Mouse (Mus musculus): ENCODE measurements around the gene Defb29. TPM values are rescaled to one million over a fixed set of nuclear protein-coding genes. Genes with fewer than 3 reads are reported as not detected.

The Defb29 gene
- polyA plus RNA-seq, 1 experiment from 2014 or later = not detected

DNA sequence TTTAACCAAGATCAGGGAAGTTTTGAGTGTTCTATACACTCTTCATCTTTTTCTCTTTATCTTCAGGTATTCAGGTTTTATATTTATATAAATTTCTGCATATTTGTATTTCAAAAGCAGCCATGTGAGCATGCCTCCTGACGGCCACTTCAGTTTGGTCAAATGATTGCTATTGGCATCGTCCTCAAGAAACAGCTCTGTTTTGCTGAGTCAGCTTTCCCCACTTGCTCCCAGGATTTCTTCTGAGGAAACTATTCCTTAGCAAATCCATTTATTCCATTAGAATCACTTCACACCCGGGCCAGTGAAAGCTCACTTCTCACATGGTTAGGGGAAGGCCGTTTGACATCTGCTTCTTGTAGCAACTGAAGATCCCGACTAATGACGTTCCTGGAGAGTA lies 41.9 kb downstream of the Defb29 start:
- H3K4me2 ChIP-seq (replicated peaks) = no peak overlapping the region
- H3K9me3 ChIP-seq = no peaks in the 10 kb centered on the region
- no peak for ATAC-seq (ENCODE audit: low FRiP score, low read depth)
- H3K36me3 ChIP-seq = no peaks in the 10 kb centered on the region
- no peaks in the 10 kb centered on the region for H3K4me1 ChIP-seq
- WGBS = 62% methylated on average over 6 of the region's 6 CpGs
- no peaks in the 10 kb centered on the region for H3K27me3 ChIP-seq
- H3K27ac ChIP-seq = no peak overlapping the region
- no peak overlapping the region for H3K4me3 ChIP-seq
- no peak overlapping the region for H3K9ac ChIP-seq

DNA sequence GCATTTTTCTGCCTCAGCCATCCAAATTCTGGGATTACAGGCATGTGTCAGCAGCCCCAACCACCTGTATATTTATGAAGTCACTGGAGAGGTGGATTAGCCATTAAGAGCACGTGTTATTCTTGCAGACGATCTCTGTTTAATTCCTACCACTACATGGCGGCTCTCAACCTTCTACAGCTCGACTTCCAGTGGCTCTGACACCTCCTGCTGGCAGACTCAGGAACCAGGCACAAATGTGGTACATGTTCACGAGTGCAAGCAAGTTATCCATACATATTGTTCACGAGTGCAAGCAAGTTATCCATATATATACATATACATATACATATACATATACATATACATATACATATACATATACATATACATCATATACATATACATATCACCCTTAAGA lies 46.7 kb downstream of the Defb29 start:
- Histone ChIP-seq H3K27ac (no peak overlapping the region), H3K4me3 (no peak overlapping the region), H3K9me3 (no peaks in the 10 kb centered on the region), H3K9ac (no peak overlapping the region), H3K27me3 (no peaks in the 10 kb centered on the region), H3K4me2 (replicated peaks) (no peak overlapping the region), H3K4me1 (no peaks in the 10 kb centered on the region), H3K36me3 (no peaks in the 10 kb centered on the region)
- ATAC-seq (ENCODE audit: low FRiP score, low read depth) = no peak
- WGBS = 71% methylated on average over 6 of the region's 6 CpGs

DNA sequence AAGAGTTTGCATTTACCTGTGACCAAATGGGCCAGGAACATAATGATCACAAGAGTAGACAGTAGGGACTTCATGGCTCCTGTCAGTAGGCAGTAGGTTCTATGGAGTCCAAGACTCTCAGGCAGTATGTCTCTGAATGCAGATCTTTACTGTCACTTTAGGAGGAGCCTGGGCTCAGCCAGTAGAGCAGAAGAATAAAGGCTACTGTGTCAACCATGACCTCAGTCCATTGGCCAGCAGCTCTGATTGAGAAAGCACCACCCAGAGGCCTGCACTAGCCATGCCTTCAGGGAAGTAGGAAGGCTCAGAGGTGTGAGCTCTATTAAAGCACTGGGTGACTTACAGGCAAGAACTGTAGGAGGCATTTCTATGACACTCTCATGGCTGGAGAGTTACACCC lies 49.9 kb downstream of the Defb29 start, which contains the start of gene Defb22:
Defb22 (minus strand) TSS at position 101 of the 400 bp plus-strand sequence.
- Histone ChIP-seq H3K9me3 (no peaks in the 10 kb centered on the region), H3K4me2 (replicated peaks) (no peak within 1 kb of the TSS), H3K4me3 (no peak within 1 kb of the TSS), H3K9ac (no peak within 1 kb of the TSS), H3K4me1 (no peaks in the 10 kb centered on the region), H3K27ac (no peak within 1 kb of the TSS), H3K27me3 (no peaks in the 10 kb centered on the region), H3K36me3 (no peaks in the 10 kb centered on the region)
- ATAC-seq (ENCODE audit: low FRiP score, low read depth) = no peak

Other genes starting within 250 kb of the Defb29 start
- gene Tbc1d20, start 246.3 kb downstream of the Defb29 start, polyA plus RNA-seq (2015; fragmentation: Nextera tagmentation; extraction: Ambion mirVana) = 47.1 and 47.7 TPM in 2 replicates
- 83.3 and 86.9 TPM in 2 replicates for gene Rbck1, start 207.4 kb downstream of the Defb29 start, polyA plus RNA-seq (2015; fragmentation: Nextera tagmentation; extraction: Ambion mirVana)
- 1.5 and 2.2 TPM in 2 replicates for gene Trib3, start 196.1 kb downstream of the Defb29 start, polyA plus RNA-seq (2015; fragmentation: Nextera tagmentation; extraction: Ambion mirVana)
- 4.4 and 4.6 TPM in 2 replicates for gene Nrsn2, start 163.5 kb downstream of the Defb29 start, polyA plus RNA-seq (2015; fragmentation: Nextera tagmentation; extraction: Ambion mirVana)
- 11.3 and 11.9 TPM in 2 replicates for gene Sox12, start 142.0 kb downstream of the Defb29 start, polyA plus RNA-seq (2015; fragmentation: Nextera tagmentation; extraction: Ambion mirVana)
- gene Zcchc3, start 125.1 kb downstream of the Defb29 start, polyA plus RNA-seq (2015; fragmentation: Nextera tagmentation; extraction: Ambion mirVana) = 45.5 and 48.6 TPM in 2 replicates
- gene 6820408C15Rik, start 124.5 kb downstream of the Defb29 start, polyA plus RNA-seq (2015; fragmentation: Nextera tagmentation; extraction: Ambion mirVana) = 0.18 and 0.19 TPM in 2 replicates
- gene Defb23, start 75.5 kb downstream of the Defb29 start, polyA plus RNA-seq (2015; fragmentation: Nextera tagmentation; extraction: Ambion mirVana) = not detected in 2 replicates
- not detected in 2 replicates for gene Defb20, start 63.0 kb downstream of the Defb29 start, polyA plus RNA-seq (2015; fragmentation: Nextera tagmentation; extraction: Ambion mirVana)
- not detected in 2 replicates for gene Defb22, start 50.0 kb downstream of the Defb29 start, polyA plus RNA-seq (2015; fragmentation: Nextera tagmentation; extraction: Ambion mirVana)
- gene Defb26, start 28.4 kb downstream of the Defb29 start, polyA plus RNA-seq (2015; fragmentation: Nextera tagmentation; extraction: Ambion mirVana) = not detected in 2 replicates
- not detected in 2 replicates for gene Defb28, start 21.8 kb downstream of the Defb29 start, polyA plus RNA-seq (2015; fragmentation: Nextera tagmentation; extraction: Ambion mirVana)
- not detected in 2 replicates for gene Gm17416, start 29.2 kb upstream of the Defb29 start, polyA plus RNA-seq (2015; fragmentation: Nextera tagmentation; extraction: Ambion mirVana)
- gene Defb21, start 32.6 kb upstream of the Defb29 start, polyA plus RNA-seq (2015; fragmentation: Nextera tagmentation; extraction: Ambion mirVana) = not detected in 2 replicates
- gene Defb19, start 40.2 kb upstream of the Defb29 start, polyA plus RNA-seq (2015; fragmentation: Nextera tagmentation; extraction: Ambion mirVana) = not detected in 2 replicates
- gene Defb45, start 59.3 kb upstream of the Defb29 start, polyA plus RNA-seq (2015; fragmentation: Nextera tagmentation; extraction: Ambion mirVana) = not detected in 2 replicates
- not detected in 2 replicates for gene Defb36, start 64.2 kb upstream of the Defb29 start, polyA plus RNA-seq (2015; fragmentation: Nextera tagmentation; extraction: Ambion mirVana)
- 2.0 TPM in 1 of 2 replicates, not detected in the other for gene Defb25, start 83.0 kb upstream of the Defb29 start, polyA plus RNA-seq (2015; fragmentation: Nextera tagmentation; extraction: Ambion mirVana)
- 2.1 and 2.9 TPM in 2 replicates for gene Rem1, start 86.9 kb upstream of the Defb29 start, polyA plus RNA-seq (2015; fragmentation: Nextera tagmentation; extraction: Ambion mirVana)
- 156 and 159 TPM in 2 replicates for gene H13, start 129.4 kb upstream of the Defb29 start, polyA plus RNA-seq (2015; fragmentation: Nextera tagmentation; extraction: Ambion mirVana)
- gene Mcts2, start 146.9 kb upstream of the Defb29 start, polyA plus RNA-seq (2015; fragmentation: Nextera tagmentation; extraction: Ambion mirVana) = 29.2 and 30.0 TPM in 2 replicates
- gene Id1, start 196.2 kb upstream of the Defb29 start, polyA plus RNA-seq (2015; fragmentation: Nextera tagmentation; extraction: Ambion mirVana) = 232 and 236 TPM in 2 replicates
- 32.0 and 34.4 TPM in 2 replicates for gene Cox4i2, start 214.1 kb upstream of the Defb29 start, polyA plus RNA-seq (2015; fragmentation: Nextera tagmentation; extraction: Ambion mirVana)